Mouse (Mus musculus) common myeloid progenitor, adult 5-6 weeks (primary cell): Measurements from ENCODE around the gene Col23a1. TPM values are rescaled to one million over a fixed set of nuclear protein-coding genes. Genes with fewer than 3 reads are reported as not detected.

Source experiments
- ATAC-seq: replicated peaks from 2 replicates; pipeline ENCODE4 v1.8.0; 2016; ENCODE audit warnings: low read depth, mild to moderate bottlenecking, moderate TSS enrichment, inconsistent platforms; ENCODE audit not compliant: poor library complexity, severe bottlenecking
- total RNA-seq: library from RNA; stranded (forward); fragments of 200-1000, 187-1606 nt; gene quantifications from 2 replicates; pipeline ENCODE4 v1.2.3, GENCODE M21; 2017

Gene Col23a1
- total RNA-seq, 1 experiment from 2014 or later = 0.18 TPM

DNA sequence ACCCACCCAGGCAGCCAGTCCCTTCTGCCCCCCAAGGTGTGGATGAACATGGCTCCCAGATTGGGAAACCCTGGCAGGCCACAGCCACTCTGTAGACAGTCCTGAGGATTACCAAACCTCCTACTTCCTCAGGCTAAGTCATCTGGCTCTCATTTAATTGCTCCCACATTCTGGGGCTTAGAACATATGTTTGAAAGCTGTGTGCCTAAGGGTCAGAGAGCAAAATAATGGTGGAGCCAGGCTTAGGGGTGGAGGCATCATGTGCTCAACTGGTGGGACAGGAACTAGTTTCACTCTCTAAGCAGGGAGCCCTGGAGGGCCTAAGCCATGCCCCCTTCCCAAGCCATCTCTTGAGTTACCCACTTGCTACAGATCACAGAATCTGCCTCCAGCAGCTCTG lies 233.5 kb downstream of the Col23a1 start:
- ATAC-seq = no peak

DNA sequence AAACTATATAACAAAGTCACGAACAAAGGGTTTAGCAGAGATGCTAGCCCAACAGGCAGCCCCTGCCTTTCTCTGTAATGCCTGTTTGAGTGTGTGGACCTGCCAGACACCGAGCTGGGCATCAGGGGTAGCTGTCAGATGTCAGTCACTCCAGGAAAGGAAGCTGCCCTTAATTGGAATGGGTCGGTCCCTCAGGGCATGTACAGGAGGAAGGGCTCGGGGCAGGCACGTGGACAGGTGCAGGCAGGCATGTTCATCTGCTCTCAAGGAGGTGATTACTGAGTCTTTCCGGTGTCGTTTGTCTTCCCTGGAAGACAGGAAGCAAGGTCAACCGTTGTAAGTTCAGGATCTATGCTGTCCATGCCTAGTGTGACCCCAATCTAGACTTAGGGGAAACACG lies 233.9 kb downstream of the Col23a1 start:
- ATAC-seq = no peak

DNA sequence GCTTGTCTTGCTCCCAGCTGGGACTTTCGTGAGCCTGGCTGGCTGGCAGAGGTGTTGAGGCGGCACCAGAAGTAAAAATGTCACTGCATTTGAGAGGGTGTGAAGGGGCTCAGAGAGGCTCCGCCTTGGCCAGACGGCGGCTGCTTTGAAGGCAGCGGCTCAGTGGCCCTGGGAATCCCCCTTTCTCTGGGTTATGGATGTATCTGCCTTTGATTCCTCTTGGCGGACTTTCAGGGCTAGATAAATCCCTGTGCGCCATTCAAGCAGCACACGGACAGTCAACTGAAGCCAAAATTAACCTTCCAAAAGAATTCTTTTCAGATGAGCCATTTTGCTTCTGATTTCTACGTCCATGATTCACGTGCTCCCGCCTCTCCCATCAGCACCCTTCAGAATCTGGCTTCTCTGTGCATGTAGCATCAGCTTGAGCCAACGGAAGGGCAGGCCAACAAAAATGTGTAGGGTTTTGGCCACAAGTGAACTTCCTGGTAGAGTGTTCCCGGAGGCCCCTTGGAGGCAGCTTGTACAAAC lies 237.0 kb downstream of the Col23a1 start:
- ATAC-seq = no peak

DNA sequence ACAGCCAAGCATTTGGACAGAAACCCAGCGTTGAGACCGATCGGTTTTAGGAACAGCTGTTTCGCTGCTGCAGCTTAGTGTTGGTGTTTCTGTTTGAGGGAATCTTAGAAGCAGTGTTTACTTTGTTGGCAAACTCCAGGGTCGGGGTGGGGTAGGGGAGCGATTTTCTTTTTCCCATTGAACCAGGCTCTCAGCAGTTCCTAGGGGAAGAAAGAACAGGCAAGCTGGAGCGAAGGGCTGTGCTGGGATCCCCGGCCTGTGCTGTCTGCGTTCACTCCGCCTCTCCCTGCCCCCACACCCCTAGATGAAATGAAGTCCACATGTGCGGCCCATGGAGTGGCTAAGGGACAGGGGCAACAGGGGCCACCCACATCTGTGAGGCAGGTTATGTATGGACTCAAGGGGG lies 243.4 kb downstream of the Col23a1 start:
- no peak for ATAC-seq

DNA sequence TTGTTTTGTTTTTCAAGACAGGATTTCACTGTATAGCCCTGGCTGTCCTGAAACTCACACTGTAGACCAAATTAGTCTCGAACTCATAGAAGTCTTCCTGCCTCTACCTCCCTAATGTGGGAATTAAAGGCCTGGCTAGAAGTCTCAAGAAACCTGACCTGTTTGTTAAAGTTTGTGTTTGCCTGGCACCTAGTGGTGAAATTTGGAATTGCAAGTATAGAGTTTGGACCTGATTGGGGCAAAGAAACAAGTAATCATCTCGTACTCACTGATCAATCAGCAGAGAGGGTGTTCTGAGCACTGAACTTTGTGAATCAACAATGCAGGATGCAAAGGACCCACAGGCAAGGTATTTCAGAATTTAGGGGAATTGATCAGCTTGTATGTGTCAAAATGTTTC lies 244.6 kb downstream of the Col23a1 start:
- ATAC-seq = no peak

DNA sequence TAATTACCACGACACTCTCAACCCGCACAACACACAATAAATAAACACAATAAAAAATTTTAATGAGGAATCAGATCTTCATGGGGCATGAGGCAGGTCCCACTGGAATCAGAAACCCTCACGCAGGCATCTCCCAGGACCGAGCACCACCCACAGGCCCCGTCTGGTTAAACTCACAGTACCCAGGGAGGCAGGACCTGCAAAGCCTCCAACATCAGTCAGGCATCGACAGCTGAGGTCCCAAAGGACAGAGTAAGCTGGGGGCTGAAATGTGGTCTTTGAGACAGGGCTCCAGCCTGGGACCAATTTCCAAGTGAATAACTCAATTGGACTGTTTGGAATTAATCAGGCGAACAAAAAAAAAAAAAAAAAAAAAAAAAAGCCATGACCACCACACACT lies 248.7 kb downstream of the Col23a1 start:
- ATAC-seq = no peak

DNA sequence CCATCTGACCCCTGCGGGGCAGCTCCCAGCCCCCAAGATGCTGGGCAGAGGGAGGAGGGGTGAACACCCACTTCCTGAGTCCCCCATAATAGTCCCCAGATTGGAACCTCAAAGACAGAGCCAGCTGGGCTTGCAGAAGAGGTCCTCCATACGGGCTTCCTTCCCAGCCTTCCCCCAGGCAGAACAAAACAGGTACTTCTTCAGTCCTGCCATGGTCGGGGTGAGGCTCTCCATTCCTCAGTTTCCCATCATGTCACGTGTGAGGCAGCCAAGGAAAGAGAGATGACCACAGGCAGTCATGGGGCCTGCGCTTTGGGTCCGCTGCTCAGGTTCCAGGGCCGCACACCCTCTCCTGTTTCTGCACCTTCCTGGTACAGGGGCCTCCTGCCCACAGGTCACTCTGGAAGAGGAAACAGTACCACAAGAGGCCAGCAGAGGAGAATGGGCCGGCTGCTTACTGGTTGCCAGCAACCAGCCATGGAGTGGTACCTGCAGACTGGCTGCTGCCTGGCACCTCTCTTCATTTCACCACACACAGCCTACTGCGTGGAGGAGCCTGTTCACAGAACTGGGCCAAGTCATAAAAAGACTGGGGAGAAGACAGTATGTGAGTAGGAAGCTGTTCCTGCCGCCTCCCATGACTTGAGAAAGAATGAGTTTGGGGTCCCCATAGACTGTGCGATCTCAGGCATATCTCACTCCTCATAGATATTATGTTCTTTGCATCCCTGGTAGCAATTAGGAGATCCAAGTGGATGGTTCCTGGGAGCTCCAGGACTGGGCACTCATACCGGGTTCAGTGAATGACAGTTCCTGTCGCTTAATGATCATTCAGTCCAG lies 249.4 kb downstream of the Col23a1 start:
- ATAC-seq = peak; percentile 27

DNA sequence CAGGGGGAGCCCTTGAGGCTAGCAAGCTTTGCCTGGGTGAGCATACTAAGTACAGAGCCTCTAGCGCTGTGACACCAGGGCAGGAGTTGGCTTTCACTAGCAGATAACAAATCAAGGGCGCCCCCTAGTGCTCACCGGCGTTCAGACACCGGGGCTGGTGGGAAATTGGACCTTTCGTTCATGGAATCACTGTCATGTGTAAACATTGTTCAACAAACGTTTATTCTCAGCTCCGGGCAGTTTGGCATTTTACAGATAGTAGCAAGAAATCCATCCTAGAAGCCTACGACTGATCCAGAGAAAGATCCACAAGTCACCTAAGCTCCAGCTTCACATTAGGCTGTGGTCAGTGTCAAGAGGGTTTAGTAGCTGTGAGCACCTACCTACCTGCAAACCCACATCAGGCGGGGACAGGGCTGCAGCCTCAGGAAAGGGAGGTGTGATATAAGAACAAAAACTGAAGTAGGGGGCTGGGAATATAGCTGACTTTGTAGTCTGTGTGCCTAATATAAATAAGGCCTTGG lies 250.1 kb downstream of the Col23a1 start:
- peak; percentile 93 for ATAC-seq

DNA sequence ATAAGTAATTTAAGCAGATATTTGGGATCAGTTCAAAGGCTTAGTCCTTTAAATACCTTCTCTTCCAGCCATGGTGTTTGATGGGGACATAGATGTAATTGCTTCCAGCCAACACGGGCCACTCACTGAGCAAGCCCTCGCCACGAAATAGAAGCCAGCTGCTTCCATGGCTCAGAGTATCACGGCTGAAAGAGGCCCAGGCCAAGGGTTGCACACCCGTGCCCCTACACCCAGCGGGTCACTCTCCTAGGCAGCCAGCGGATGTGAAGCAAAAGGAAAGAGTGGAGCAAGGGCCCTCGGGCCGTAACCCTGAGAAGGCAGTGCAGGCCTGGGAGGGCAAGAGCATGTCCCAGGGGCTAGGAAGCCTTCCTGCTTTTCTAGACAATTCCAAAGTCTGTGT lies 252.7 kb downstream of the Col23a1 start:
- ATAC-seq = no peak

DNA sequence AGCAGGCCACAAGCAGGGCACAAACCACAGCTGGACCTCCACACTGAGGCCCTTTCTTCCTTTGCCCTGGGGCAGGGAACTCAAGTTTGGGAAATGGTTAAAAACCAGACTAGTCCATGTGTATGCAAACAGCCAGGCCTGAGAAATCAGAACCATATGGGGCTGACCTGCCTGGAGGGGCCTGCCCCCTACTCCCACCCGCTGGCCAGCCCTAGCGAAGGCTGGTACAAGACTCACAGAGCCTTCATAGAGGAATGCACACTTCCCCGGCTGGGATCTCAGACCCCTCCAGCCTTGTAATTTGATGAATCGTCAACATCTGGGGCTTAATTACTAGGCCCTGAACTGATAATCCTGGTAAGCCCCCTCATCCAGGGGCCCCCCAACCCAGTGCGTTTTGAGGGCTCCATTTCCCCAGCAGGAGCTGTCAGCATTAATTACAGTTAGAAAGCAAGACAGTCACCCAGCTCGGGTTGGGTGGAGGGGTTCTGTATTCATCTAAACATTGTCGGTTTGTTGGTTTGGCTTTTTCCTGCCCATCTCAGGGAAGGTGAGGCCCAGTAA lies 253.8 kb downstream of the Col23a1 start:
- no peak for ATAC-seq

DNA sequence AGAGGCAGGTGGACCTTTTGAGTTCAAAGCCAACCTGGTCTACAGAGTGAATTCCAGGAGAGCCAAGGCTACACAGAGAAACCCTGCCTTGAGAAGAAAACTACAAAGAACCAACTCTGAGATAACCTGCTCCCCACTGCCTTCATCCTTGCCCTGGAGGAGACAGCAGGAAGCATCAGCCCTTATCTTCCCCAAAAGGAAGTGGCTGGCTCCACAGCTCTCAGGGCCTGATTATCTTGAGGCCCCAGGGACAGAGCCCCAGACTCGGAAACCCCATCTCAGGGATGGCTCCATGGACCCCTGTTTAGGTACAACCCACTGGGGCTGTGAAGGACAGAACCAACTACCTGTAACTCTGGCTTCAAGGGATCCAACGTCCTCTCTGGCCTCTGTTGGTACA lies 254.7 kb downstream of the Col23a1 start:
- peak; percentile 76 for ATAC-seq

DNA sequence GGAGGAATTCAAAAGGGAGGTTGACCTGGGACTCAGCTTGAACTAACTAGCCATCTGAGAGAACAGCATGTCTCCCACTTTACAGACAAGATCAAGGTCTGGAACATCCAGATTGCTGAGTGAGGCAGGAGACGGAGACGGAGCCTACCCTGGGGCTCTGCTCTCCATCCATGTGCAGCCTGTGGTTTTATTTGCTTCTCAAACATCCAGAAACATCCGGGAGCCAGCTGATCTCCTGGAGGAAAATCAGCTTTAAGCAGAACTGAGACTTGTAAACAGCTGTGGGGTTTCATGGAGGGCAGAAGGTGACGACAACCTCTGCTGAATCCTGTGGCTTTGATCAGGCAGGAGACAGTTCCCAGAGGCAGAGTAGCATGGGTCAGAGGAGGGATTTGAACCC lies 256.1 kb downstream of the Col23a1 start:
- ATAC-seq = no peak

DNA sequence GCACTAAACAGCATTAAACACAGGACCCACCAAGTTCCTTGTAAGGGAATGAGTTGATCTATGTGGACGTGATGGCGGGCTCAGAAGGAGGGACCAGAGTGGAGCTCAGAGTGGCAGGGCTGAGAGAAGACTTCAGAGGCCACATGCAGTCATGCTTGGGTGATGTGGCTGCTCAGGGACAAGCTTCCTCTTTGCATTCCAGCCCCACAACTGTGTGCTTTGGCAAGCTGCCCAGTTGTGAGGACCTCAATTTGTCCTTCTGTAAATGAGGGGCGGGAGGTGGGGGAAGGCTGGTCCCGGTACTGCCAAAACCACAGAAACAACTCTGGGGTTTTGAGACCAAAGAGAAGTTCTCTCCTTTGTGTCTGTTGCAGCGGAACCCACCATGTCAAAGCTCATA lies 261.5 kb downstream of the Col23a1 start:
- ATAC-seq = peak; percentile 80

DNA sequence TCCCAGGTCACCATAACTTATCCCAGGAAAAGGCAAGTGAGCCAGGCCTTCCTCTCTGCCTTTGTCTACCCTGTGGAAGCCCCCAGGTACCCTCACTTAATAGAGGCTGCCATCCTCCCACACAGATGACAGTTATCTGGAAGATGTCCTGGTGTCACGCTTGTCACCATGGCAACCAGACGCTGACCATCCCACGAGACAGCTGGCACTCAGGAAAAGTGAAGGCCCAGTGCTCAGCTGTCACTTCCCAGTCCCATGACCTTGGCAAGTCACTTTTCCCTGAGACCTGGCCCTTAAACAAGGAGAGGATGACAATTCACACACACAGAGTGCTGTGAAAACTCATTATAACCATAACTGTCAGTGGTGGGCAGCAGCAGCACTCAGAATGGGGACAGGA lies 262.4 kb downstream of the Col23a1 start:
- no peak for ATAC-seq

DNA sequence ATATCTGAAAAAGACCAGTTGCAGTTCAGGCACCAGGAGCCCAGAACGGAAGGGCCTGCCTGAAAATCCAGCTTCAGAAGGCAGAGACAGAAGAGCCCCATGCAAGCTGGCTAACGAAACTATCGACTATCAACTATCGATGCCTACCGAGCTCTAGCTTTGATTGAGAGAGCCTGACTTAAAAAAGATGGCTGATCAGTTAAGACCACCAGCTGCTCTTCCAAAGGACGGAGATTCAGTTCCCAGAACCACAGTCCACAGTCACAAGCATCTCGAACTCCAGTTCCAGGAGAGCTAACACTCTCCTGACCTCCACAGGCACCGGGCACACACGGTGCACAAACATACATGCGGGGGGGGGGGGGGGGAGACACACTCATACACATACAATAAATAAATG lies 264.9 kb downstream of the Col23a1 start:
- no peak for ATAC-seq

DNA sequence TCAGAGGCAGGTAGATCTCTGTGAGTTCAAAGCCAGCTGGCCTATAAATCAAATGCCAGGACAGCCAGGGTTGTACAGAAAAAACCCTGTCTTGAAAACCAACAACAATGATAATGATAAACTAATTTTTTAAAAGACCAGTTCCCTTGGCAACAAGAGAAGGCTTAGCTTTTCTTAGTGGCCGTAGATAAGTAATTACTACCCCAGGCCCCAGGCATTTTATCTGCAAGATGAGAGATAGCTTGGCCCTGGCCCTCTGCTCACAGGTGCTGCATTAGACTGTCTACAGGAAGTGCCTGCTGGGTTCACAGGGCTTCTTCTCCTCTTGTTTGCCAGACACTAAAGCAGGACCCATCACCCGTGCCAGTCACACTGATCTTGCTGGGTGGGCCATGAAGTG lies 265.3 kb downstream of the Col23a1 start:
- ATAC-seq = no peak

DNA sequence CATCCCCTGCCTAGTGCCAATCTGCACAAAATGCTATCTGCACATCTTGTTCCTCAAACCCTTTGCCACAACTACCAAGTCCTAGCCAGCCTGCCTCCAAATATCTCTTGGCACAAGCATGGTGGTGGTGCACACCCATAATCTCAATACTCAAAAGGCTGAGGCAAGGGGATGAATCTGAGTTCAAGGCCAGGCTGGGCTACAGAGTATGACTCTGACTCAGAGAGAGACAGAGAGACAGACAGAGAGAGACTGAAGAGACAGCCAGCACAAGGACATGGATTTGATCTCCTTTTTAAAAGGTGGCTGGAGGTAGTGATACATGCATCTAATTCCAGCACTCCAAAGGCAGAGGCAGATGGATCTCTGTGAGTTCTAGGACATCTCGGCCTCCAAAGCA lies 273.6 kb downstream of the Col23a1 start:
- ATAC-seq = no peak

DNA sequence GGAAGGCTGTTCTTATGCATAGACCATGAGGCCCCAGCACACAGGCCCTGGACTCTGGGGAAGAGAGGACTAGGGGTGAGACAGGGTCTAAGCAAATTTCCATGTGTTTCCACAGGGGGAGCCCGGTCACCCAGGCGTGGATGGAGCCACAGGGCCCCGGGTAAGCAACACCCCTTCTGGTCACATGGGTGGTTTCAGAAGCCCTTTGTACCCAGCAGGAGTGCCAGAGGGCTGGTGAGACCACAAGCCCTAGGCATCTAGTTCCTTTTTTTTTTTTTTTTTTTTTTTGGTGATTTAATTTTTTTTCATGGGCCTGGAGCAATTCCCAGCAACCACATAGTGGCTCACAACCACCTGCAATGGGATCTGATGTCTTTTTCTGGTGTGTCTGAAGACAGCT lies 275.3 kb downstream of the Col23a1 start:
- ATAC-seq = peak; percentile 100

DNA sequence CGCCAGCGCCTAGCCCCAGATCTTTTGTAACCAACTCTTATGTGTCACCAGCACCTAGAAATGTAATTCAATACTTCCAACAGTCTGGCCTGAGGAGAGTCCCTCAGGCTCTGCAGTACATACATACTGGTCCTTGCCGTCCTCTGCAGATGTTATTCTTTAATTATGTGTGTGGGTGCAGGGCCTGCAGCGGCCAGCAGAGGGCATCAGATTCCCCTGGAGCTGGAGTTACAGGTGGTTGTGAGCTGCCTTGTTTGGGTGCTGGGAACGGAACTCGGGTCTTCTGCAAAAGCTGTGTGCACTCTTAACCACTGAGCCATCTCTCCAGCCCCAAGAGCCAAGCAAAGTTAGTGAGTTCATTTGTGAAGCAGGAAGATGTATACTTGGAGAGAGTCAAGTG lies 276.2 kb downstream of the Col23a1 start:
- ATAC-seq = no peak

DNA sequence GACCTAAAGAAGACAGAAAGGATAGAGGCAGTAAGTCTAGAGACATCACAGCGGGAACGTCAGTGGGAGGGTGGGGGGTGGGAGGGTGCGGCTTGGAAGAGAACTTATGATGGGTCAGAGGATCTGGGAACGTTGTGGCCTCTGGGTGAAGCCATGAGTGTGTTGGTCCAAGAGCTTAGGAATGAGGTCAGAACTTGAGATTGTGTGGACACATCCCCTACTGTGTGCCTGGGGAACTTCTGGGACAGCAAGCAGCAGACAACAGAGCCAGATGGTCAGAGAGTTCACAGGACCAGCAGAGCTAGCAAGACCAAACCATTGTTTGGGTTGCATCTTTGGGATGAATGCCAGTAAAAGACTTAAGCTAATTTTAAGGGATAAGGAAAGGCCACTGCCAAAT lies 279.1 kb downstream of the Col23a1 start:
- no peak for ATAC-seq

DNA sequence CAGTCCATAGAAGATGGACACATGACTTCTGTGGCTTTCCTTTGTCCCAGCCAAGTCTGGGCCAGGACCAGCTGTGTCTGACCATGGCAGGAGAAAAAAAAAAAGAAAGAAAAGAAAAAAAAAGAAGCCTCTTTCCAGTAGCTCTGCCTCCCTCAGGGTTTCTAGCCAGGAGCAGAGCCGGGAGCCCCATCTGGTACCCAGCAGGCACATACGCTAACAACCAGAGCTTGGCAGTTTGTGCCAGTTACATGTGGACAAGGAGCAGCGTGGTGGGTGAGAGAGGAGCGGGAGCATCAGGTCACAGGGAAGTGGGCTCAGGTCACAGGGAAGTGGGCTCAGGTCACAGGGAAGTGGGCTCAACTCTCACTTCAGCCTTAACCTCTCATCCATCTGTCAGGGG lies 286.7 kb downstream of the Col23a1 start:
- no peak for ATAC-seq
